Mouse (Mus musculus) granulocyte monocyte progenitor cell, adult 5-6 weeks (primary cell): ENCODE data around the gene Clmp. TPM values are rescaled to one million over a fixed set of nuclear protein-coding genes. Genes with fewer than 3 reads are reported as not detected.

Experiments
- ATAC-seq: replicated peaks from 2 replicates; pipeline ENCODE4 v1.8.0; 2016; ENCODE audit warnings: mild to moderate bottlenecking, moderate TSS enrichment, inconsistent platforms; ENCODE audit not compliant: poor library complexity, severe bottlenecking
- total RNA-seq, 2 experiments: library from RNA; stranded (forward) in 1 of 2; stranded (reverse) in 1 of 2; fragments of 200-712, 200-1000 nt in 1 of 2; fragments of >200 nt in 1 of 2; fragmentation: Nextera tagmentation in 1 of 2; gene quantifications; 2 replicates each; pipeline ENCODE4 v1.2.3; 2014 to 2017

Gene Clmp
- total RNA-seq, 2 experiments from 2014 or later, result 0.52 TPM; not detected in 1

DNA sequence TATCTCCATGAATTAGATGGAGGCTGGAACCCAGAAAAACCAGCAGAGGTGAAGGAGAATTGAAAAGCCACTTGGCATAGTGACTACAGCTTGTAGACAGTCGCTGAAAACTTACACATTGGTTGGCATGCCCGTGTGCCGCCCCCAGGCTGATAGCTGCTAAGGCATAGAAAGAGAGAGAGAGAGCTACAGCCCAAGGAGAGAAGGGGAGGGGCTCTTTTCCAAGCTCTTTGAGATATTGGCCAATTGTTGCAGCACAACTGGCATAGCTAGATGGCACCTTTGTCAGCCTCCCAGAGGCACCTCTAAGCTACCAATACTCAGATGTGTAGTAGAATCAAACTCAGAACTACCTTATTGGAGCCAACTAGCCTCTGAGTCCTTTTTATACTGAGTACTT, 1.8 kb downstream of the Clmp start:
- no peak for ATAC-seq

DNA sequence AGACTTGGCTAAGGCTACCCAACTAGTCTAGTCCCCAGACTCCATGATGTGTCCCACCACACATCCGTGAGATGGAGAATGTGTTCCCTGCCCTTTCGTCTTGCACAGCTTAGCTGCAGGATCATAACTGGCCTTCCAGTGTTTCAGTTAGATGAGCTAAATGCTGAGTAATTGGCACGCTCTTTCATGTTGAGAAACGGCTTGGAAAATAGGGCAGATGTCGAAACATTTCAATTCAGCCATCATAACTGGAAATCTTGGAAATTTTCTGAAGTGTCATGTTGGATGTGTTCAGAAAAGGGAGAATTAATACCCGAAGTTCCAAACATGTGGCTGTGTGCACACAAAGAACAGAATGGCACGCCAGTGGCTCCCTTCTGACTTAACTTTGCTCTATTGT, 4.7 kb downstream of the Clmp start:
- ATAC-seq, result no peak

GRCm38 (mm10) chr9:40693026-40693425, 7.3 kb downstream of the Clmp start:
- no peak for ATAC-seq

GRCm38 (mm10) chr9:40693768-40694167, 8.0 kb downstream of the Clmp start:
- no peak for ATAC-seq

DNA sequence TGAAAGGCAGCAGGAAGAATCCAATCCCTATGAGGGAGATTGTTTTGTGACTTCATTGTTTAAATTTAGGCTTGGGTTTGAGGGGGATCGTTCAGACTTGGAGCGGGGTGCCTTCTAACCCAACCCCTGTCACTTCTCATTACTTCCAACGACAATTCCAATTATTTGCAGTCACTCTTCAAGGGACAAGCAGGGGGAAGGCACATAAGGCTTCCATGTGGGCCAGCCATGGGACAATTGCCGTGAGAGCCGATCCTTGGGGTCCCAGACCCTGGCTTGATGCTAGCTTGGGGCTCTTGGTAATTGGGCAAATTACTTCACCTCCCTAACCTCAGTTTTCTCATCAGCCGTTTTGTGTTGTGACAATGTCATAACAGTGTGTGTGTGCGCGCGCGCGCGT, 8.5 kb downstream of the Clmp start:
- no peak for ATAC-seq

DNA sequence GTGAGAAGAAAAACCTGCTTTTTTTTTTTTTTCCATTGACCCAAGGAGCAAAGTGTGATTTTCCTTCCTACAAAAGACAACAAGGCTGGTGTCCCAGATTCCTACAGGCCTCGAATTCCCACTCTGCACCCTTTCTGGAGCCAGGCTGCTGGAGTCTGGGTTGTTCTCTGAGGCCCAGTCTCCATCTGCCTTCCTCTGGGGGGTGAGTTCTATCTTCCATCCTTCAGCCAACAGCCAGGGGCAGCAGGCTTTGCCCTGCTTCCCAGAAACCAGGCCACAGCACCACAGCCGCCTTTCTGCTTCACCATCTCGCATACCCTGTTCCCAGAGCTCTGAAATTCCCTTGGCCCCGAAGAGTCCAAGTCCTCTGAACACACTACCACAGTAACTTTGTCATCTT, 10.3 kb downstream of the Clmp start:
- ATAC-seq, result no peak

DNA sequence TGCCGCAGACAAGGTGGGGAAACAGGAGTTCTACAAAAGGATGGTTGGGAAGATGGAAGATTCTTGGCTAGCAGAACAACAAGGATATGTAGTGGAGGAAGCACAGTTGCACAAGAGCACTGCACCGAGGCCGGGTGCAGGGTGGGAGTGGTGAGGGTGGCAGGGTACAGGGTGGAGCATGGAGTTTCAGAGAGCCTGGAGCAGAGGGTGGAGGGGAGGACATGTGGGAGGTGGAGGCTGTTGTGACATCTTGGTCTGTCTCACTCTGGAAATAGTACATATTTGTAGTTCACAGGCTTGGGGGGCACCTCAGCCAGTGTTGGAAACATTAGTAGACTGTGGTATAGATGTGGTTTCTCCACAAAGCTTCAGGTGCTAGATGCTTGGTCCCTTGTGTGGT, 13.4 kb downstream of the Clmp start:
- ATAC-seq, result peak; percentile 91

DNA sequence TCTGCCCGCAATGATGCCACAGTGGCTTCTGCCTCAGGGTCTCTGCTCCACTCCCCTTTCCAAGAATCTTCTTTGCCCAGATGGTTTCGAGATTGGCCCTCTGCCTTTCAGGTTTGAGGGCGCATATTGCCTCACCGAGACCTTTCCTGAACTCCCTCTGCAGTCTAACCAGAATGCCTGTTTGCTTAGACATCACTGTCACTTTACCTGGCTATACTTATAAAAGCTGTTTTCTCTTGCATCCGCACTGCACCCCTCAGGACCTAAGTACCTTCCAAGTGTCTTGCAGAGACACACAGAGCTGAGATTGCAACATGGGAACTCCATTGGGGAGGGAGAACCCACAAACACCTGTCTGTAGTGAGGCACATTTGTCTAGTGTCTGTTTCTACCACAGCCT, 14.5 kb downstream of the Clmp start:
- ATAC-seq, result no peak

- ATAC-seq, result no peak
Measured at GRCm38 (mm10) chr9:40704364-40705276, 18.9 kb downstream of the Clmp start.

- no peak for ATAC-seq
Measured at GRCm38 (mm10) chr9:40708448-40709140, 22.8 kb downstream of the Clmp start.

DNA sequence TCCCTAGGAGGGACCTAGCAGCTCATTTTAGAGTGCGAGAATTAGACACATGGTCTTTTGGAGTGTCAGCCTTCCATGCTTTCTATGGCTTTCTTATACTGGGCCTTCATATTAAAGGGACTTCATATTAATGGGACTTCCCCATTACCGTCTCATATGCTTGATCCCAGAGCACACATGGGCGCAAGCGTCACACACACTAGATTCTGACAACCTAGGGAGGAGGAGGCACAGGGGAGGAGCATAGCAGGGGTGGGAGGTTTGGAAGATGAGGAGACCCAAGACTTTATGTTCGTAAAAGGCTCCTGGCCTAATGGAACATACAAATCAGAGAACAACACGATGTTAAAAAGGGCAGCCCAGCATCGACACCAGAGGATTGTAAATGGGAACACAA, 23.4 kb downstream of the Clmp start:
- no peak for ATAC-seq

GRCm38 (mm10) chr9:40709587-40709986, 23.8 kb downstream of the Clmp start:
- ATAC-seq, result no peak

DNA sequence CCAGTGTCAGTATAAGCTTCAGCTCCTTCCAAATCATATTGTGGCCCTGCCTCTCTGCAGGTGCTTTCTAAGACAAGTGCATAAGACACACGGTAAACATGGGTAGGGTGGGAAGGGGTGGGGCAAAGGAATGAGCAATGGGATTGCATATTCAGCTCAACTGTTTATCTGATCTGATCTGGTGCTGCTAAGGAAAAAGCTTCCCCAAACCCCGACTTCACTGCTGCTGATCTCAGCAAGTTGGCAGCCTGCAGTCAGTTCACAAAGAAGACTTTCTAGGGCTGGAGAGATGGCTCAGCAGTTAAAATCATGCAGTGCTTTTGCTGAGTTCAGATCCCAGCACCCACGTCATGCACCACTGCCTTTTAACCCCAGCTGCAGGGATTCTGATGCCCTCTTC, 24.2 kb downstream of the Clmp start:
- ATAC-seq, result no peak

- ATAC-seq, result no peak
Measured at GRCm38 (mm10) chr9:40711654-40712053, 25.9 kb downstream of the Clmp start.

GRCm38 (mm10) chr9:40717182-40717874, 31.6 kb downstream of the Clmp start:
- ATAC-seq, result no peak

GRCm38 (mm10) chr9:40717875-40718185, 32.1 kb downstream of the Clmp start:
- ATAC-seq, result no peak

DNA sequence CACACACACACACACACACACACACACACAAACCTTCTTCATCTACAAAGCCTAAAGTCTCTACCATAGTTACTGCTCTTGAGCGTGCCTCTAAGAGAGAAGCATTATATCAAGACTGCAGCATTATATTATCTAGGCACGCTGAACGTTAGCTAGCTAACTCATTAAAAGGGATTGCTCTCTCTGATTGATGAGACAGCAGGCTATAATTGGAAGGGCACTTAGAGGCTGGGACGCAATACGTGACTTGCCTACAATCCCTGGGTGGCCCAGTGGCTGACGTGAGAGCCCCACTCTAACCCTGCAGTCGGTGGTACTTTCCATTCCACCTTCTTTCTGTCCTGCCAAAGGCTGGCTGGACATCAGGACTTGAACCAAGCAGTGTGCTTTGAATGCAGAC, 35.1 kb downstream of the Clmp start:
- ATAC-seq, result no peak

- ATAC-seq, result no peak
Measured at GRCm38 (mm10) chr9:40723311-40723772, 37.6 kb downstream of the Clmp start.

DNA sequence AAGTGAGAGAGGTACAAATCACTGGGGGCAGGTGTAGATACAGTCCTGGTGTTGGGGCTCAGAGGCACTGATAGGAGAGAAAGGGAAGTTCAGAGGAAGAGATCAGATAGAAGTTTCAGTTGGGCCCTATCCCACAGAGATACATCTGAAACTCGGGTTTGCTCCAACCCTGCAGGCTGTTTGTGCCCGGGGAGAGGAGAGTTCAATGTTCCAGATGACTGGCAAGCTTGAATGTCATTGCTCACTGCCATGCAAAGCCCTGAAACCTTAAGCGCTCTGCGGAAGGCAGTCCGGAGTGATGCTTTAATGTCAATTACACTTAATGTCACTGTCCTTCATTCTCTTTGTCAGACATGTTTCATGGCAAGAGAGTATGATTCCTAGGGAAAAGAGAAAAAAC, 39.2 kb downstream of the Clmp start:
- no peak for ATAC-seq

DNA sequence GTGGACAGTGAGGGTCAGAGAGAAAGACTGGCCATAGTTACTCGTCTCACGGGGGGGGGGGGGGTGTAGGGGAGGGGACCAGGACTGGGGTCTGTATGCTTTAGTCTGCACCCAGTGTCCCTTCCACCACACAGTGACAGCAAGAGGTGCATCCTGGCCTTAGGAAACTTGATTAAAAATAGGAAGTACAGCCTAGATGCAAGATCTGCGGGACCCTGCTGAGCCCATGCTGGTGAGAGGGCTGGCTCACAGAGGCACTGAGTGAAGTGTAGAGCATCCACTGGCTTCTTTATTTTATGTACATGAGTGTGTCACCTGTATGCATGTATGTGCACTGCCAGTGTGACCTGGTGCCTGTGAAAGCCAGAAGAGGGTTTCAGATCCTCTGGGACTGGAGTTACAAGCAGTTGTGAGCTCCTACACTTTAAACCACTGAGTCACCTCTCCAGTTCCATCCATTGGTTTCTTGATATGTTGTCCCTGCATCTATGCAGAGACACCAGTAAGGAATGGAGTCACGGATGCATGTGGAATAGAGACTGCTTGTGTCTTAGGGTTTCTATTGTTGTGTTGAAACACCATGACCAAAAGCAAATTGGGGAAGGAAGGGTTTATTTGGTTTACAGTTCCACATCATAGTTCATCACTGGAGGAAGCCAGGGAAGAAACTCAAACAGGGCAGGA, 41.5 kb downstream of the Clmp start:
- peak; percentile 57 for ATAC-seq
